Mouse (Mus musculus) kidney, adult 9 months (tissue): ENCODE data around the gene Gnb1.
"Not testable (repeated sequence)": the region's sequence is repeated elsewhere in the genome, so short reads cannot be mapped to it uniquely, and the experiment has no call there.

Experiments
- DNase-seq: peaks from one replicate; pipeline ENCODE4 v3.0.0; 2022

The Gnb1 gene

GRCm38 (mm10) chr4:155554880-155555279 is 63.7 kb downstream of the Gnb1 start:
- DNase-seq = no peak

DNA sequence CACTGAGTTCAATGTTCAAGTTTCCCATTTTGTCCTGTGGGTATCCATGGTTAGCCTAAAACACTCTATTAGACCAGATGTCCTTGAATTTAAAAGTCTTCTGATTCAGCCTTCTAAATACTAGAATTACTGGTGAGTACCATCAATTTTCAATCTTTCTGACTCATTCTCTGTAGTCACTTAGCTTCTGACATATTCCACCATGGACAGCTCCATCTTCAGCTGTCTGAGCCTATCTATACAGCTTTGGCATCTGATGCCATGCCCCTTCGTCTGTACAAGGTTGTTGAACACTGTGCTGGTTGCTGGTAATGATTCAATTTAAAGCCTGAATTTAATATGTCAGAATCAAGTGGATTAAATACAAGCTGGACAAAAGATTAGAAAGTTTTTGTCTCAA is 64.3 kb downstream of the Gnb1 start:
- no peak for DNase-seq

DNA sequence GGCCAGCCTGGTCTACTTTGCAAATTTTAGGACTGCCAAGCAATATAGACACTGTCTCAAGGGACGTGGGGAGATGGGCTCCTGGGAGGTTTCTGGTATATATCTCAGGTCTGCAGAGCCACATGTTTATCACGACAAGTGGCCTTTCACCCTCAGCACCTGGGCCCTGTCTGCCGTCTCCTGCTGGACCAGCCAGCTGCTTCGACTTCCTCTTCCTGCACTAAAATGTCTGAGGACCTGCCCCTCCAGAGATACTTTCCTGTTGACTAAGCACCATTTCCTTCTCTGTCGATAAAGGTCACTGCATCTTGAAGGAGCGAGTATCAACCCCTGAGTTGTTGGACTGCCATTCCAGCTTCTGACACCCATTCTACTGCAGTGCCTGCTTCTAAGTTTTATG is 68.3 kb downstream of the Gnb1 start:
- no peak for DNase-seq

DNA sequence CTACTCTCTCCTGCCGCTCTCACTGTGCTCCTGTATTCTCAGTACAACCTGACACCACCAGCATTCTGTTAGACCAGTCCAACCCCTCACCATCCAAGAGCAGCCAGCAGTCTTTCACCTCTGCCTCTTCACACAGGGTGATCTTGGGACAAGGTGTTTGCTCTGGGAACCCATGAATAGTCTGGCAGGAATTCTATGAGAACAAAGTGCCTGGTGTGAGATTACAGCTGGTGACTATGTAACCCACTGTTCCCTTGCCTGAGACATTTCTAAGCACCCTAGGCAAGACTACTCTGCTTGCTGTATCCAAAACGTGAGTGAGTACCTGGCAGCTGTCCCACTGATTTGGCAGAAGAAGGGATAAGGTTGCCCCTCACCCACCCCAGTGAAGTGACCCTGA is 69.8 kb downstream of the Gnb1 start:
- peak; percentile 68 for DNase-seq

- DNase-seq = peak; percentile 43
Measured at GRCm38 (mm10) chr4:155561661-155562442, 70.7 kb downstream of the Gnb1 start, which contains the start of gene Nadk. TSS of gene Nadk (plus strand) at chr4:155562378.

GRCm38 (mm10) chr4:155562725-155563399 is 71.7 kb downstream of the Gnb1 start:
- DNase-seq = peak; percentile 70

DNA sequence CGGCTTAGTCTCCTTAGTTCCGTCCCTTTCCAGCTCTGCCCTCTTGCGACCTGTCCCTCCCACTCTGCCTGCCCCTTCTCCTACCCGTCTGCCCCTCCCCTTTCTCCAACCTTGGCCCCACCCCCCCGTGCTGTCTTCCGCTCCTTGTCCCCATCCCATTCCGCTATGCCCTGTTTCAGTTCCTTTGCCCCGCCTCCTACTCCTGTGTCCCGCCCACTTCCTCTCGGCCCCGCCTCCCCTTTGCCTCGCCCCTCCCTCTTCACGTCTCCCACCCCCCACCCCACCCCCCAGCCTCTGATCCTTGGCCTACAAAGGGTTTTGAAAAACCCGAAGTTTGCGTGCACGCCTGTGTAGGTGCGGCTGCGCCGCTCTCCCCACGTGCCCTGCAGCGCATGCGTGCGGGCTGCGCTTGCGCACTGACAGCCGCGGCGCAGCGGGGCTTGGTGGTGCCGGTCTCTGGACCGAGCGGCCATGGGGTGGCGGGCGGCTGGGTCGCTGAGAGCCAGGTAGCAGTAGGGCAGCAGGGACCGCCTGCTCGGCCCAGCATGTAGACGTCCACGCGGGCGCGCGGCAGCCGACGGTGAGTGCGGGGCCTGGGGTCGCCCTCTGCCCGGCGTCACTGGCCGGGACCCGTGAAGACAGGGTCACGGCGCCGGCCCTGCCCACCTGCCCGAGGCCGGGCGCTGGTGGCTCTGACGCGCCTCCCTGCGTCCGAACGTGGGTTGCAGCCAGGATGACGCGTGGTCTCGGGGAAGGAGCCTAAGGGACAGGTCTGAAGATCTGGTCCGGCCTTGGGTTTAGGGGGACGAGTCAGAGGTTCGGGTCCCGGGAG is 72.5 kb downstream of the Gnb1 start:
- DNase-seq = peak; percentile 98

DNA sequence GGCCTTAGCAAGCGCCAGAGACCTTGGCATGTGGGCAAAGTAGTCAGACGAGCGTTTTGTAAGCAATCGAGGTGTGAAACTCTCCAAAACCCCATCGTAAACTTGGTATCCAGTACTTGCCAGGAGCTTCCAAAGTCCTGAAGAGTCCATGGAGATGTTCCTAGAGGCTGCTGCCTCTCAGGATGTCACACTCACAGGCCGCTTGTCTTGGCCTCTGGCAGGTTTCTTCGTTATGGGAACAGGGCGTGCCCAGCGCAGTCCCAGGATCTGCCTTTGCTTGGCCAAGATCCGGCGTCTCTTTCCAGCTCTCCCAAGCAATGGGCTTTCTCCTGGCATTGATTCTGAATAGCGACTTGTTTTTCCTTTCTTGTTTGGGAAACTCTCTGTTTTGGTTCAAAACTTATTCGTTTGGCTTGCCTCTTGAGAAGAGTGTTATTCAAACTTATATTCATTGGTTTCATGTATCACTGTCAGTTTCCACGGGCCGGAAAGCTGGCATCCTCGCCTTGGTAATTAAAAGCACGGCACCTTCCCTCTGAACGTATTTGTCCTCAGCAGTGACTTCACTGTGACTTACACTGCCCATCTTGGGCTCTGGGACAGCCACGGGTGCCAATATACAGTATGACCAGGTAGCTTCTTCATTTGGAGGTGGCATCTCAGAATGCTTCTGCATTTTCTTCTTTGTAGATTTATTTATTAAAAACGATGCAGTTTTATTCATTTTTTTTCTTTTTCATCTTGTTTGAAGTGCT is 73.3 kb downstream of the Gnb1 start:
- DNase-seq = peak; percentile 67

GRCm38 (mm10) chr4:155566555-155566954 is 75.4 kb downstream of the Gnb1 start:
- peak; percentile 73 for DNase-seq

DNA sequence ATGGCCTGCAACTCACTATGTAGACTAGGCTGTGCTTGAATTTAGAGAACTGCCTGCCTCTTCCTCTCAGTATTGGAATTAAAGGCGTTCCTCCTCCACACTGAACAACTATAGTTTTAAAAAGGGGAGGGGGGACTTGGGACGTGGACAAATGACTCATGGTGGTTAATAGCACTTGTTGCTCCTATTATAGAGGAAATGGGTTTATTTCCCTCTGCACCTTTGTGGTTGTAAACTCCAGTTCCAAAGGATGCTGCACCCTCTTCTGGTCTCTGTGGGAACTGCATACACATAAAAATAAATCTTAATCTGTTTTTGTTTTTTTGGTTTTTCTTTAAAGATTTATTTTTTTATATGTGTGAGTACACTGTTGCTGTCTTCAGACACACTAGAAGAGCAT is 77.0 kb downstream of the Gnb1 start:
- DNase-seq = peak; percentile 61

GRCm38 (mm10) chr4:155568632-155569370 is 77.6 kb downstream of the Gnb1 start:
- no peak for DNase-seq

- no peak for DNase-seq
Measured at GRCm38 (mm10) chr4:155569818-155570217, 78.7 kb downstream of the Gnb1 start.

GRCm38 (mm10) chr4:155570315-155570714 is 79.2 kb downstream of the Gnb1 start:
- not testable (repeated sequence) for DNase-seq

DNA sequence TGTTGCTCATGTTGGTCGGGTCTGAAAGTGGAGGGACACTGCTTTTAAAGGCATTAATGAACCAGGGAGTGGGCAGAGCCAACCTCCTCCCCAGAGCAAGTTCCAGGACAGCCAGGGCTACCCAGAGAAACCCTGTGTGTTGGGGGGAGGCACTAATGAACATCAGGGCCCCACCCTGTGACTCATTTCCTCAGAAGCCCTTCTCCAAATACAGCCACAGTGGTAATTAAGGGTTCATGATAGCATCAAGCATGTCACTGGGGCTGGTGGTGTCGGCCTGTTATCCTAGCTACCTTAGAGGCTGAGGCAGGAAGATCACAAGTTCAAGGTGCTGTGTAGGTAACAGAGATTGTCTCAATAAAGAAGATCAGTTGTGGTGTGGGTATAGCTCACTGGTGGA is 80.3 kb downstream of the Gnb1 start:
- DNase-seq = no peak

- no peak for DNase-seq
Measured at GRCm38 (mm10) chr4:155573155-155573554, 82.0 kb downstream of the Gnb1 start.

GRCm38 (mm10) chr4:155573876-155574275 is 82.7 kb downstream of the Gnb1 start:
- DNase-seq = no peak

DNA sequence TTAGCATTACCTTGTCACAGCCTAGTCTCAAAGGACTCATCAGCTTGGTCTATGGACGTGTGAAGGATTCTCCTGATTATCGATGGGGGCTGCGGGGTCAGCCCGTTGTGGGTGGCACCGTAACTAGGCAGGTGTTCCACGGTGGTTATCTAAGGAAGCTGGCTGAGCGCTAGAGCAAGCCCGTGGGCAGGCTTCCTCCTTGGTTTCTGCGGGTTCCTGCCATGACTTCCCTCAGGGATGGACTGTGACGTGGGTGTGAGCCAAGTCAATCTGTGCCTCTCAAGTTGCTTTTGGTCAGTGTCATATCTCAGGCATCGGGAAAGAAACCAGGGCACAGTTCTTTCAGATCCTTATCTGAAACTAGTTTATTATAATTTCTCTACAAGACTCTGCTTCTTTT is 83.8 kb downstream of the Gnb1 start:
- no peak for DNase-seq

DNA sequence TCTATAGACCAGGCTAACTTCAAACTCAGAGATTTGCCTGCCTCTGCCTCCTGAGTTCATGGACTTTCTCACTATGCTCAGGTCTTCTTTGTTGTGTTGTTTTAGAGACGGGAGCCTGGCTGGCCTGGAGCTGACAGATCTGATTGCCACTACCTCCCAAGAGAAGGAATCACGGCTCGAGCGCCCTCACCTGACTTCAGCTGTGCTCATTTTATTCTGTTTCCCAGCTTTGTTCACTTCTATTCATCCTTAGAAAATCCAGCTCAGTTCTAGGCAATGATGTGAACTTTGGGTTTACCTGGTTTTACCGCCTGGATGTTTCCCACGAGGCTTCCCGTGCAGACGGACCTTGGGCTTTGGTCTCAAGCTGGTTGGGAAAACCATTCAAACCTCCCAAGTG is 84.4 kb downstream of the Gnb1 start:
- no peak for DNase-seq

GRCm38 (mm10) chr4:155577132-155577531 is 86.0 kb downstream of the Gnb1 start:
- peak; percentile 63 for DNase-seq

GRCm38 (mm10) chr4:155577741-155578140 is 86.6 kb downstream of the Gnb1 start:
- no peak for DNase-seq

- peak; percentile 68 for DNase-seq
Measured at GRCm38 (mm10) chr4:155578336-155579125, 87.4 kb downstream of the Gnb1 start.
